In the genomic region with DNA sequence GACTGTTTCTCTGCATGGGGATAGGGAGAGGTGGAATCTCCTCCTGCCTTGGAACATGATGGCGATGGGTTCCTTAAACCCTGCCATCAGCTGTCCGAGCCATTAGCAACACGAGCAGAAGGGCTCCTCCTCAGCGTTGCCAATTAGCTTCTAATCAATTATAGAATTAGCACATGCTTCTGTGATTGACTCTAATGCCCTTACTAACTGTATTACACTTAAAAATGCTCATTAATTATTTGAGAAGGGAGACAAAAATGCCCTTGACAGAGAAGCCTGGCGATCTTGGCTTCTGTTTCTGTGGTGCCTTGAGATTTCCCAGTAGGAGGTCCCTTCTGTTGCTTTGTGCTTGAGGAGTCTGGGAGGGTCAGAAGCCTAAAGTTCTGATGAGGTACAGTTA, we compare ENCODE assay signal across 21 mouse cellular contexts.
DNase-seq lines count a peak whose midpoint lies in the region; ATAC-seq and TF ChIP-seq lines count a peak whose summit lies in the region.
"Had no signal": no experiment of that assay in that cellular context is flagged by ENCODE, and none has a peak within 500 bp of the region (broad histone marks: within the 10 kb centered on the region; RNA-seq: fewer than 3 reads in every experiment).

No protein-coding gene starts in this region.

- 45% methylated on average over 5 of the region's 5 CpGs for WGBS in hindbrain, embryonic 13.5 days
- WGBS in hindbrain, embryonic 11.5 days, result 66% methylated on average over 5 of the region's 5 CpGs

- peaks cover 35% of the 10 kb centered on the region for H3K4me1 ChIP-seq in hindbrain, embryonic 13.5 days (replicated peaks)
- H3K4me1 ChIP-seq in hindbrain, embryonic 11.5 days (replicated peaks; ENCODE audit: control insufficient read depth, insufficient read depth, low read length), result 0 out of 2 replicates have a peak, but pooled peaks cover 2% of the 10 kb centered on the region
- peaks cover 4% of the 10 kb centered on the region; the same call in 1 of the 2 replicates for H3K4me1 ChIP-seq in embryonic fibroblast, embryonic 13.5 days (ENCODE audit: control insufficient read depth, insufficient read depth, low read length)
- H3K4me1 ChIP-seq: embryonic facial prominence, embryonic 12.5 days had no signal

- ATAC-seq in hindbrain, embryonic 13.5 days (ENCODE audit: low FRiP score), result no peak
- ATAC-seq in hindbrain, embryonic 11.5 days (ENCODE audit: low FRiP score), result no peak
- ATAC-seq: forebrain, embryonic 15.5 days had no signal

- no peaks in the 10 kb centered on the region for H3K27me3 ChIP-seq in hindbrain, embryonic 13.5 days
- no peaks in the 10 kb centered on the region for H3K27me3 ChIP-seq in hindbrain, embryonic 11.5 days (ENCODE audit: control insufficient read depth, insufficient read depth, low read length)
- H3K27me3 ChIP-seq: embryonic facial prominence, embryonic 12.5 days; forebrain, embryonic 15.5 days had no signal

- DNase-seq in hindbrain, embryonic 11.5 days (ENCODE audit: low spot score), result no peak
- peak; percentile 65 for DNase-seq in brain, embryonic 14.5 days (ENCODE audit: low read depth)
- DNase-seq in retina, postnatal 1 day, result peak; percentile 52
- no peak for DNase-seq in gastrocnemius, postnatal 4 days (ENCODE audit: low spot score in 2 of 2)
- DNase-seq in left cerebral cortex, adult 2 months (ENCODE audit: extremely low spot score in 1 of 2, low spot score in 2 of 2), result no peak
- DNase-seq: adrenal gland, adult 2 months; adrenal gland, postnatal 10 days; adrenal gland, postnatal 25 days; cerebellum, adult 11-12 months; cerebellum, adult 2 months; cerebellum, adult 9-10 months; cerebellum, postnatal 10 days; cerebellum, postnatal 25 days had no signal

- no peak for TF ChIP-seq POLR2A in brain, embryonic 14.5 days (IDR thresholded peaks at IDR 0.05; ENCODE audit: borderline replicate concordance, extremely low read depth, insufficient read depth, insufficient read length, poor library complexity, severe bottlenecking)
- TF ChIP-seq POLR2A in embryonic fibroblast, embryonic 13.5 days (IDR thresholded peaks at IDR 0.05; ENCODE audit: low read depth, low read length), result no peak

- H3K36me3 ChIP-seq in hindbrain, embryonic 13.5 days, result no peaks in the 10 kb centered on the region
- no peaks in the 10 kb centered on the region for H3K36me3 ChIP-seq in hindbrain, embryonic 11.5 days (ENCODE audit: control insufficient read depth, insufficient read depth, low read length)
- H3K36me3 ChIP-seq: embryonic facial prominence, embryonic 10.5 days; embryonic facial prominence, embryonic 12.5 days; forebrain, embryonic 10.5 days; forebrain, embryonic 12.5 days; forebrain, embryonic 15.5 days had no signal

- H3K27ac ChIP-seq in hindbrain, embryonic 13.5 days, result 0 out of 2 replicates have a peak overlapping the region, but pooled peaks have one; percentile 32
- no peak overlapping the region for H3K27ac ChIP-seq in hindbrain, embryonic 11.5 days (ENCODE audit: low read depth, low read length)
- peak overlapping the region; percentile 77; the same call in 1 of the 2 replicates for H3K27ac ChIP-seq in embryonic fibroblast, embryonic 13.5 days (ENCODE audit: insufficient read depth, low read length)
- H3K27ac ChIP-seq in left cerebral cortex, adult 2 months, result no peak overlapping the region
- H3K27ac ChIP-seq: embryonic facial prominence, embryonic 10.5 days; embryonic facial prominence, embryonic 12.5 days; forebrain, embryonic 10.5 days; forebrain, embryonic 12.5 days; forebrain, embryonic 15.5 days had no signal

- H3K4me2 ChIP-seq in hindbrain, embryonic 13.5 days, result no peak overlapping the region
- no peak overlapping the region for H3K4me2 ChIP-seq in hindbrain, embryonic 11.5 days (replicated peaks; ENCODE audit: low read depth, low read length)
- H3K4me2 ChIP-seq: embryonic facial prominence, embryonic 12.5 days; forebrain, embryonic 12.5 days; forebrain, embryonic 15.5 days had no signal

- H3K4me3 ChIP-seq in hindbrain, embryonic 13.5 days, result no peak overlapping the region
- H3K4me3 ChIP-seq in hindbrain, embryonic 11.5 days (ENCODE audit: low read depth, low read length), result no peak overlapping the region
- H3K4me3 ChIP-seq in embryonic fibroblast, embryonic 13.5 days (ENCODE audit: insufficient read depth, low read length), result no peak overlapping the region
- no peak overlapping the region for H3K4me3 ChIP-seq in left cerebral cortex, adult 2 months
- H3K4me3 ChIP-seq: embryonic facial prominence, embryonic 10.5 days; embryonic facial prominence, embryonic 12.5 days; erythroblast, embryonic 14.5 days; forebrain, embryonic 10.5 days; forebrain, embryonic 12.5 days; forebrain, embryonic 15.5 days had no signal

- no peak overlapping the region for H3K9ac ChIP-seq in hindbrain, embryonic 13.5 days
- H3K9ac ChIP-seq in hindbrain, embryonic 11.5 days (ENCODE audit: low read depth, low read length), result no peak overlapping the region
- H3K9ac ChIP-seq: embryonic facial prominence, embryonic 12.5 days; forebrain, embryonic 12.5 days; forebrain, embryonic 15.5 days had no signal

- TF ChIP-seq CTCF in brain, embryonic 14.5 days (IDR thresholded peaks at IDR 0.05; ENCODE audit: borderline replicate concordance, extremely low read depth, insufficient read depth, insufficient read length), result no peak
- no peak for TF ChIP-seq CTCF in embryonic fibroblast, embryonic 13.5 days (IDR thresholded peaks at IDR 0.05; ENCODE audit: borderline replicate concordance, insufficient read depth, low read length)
- no peak for TF ChIP-seq CTCF in left cerebral cortex, adult 2 months (IDR thresholded peaks at IDR 0.05)

- intact Hi-C loops in left cerebral cortex, adult 2 months (cut with DNase I), result no loop called here

- no peaks in the 10 kb centered on the region for H3K9me3 ChIP-seq in hindbrain, embryonic 13.5 days
- no peaks in the 10 kb centered on the region for H3K9me3 ChIP-seq in hindbrain, embryonic 11.5 days (ENCODE audit: control insufficient read depth, low read length)
- H3K9me3 ChIP-seq: embryonic facial prominence, embryonic 10.5 days; embryonic facial prominence, embryonic 12.5 days; forebrain, embryonic 12.5 days had no signal

Comparison
In these comparisons a context has a peak if more than half of its experiments do, and no peak if none do; other contexts are left out.
1. H3K27ac ChIP-seq: peak in hindbrain, embryonic 13.5 days (single experiment) and embryonic fibroblast, embryonic 13.5 days (single experiment); none in hindbrain, embryonic 11.5 days (single experiment) and left cerebral cortex, adult 2 months (single experiment).
2. DNase-seq: peak in brain, embryonic 14.5 days (single experiment) and retina, postnatal 1 day (single experiment); none in hindbrain, embryonic 11.5 days (single experiment), gastrocnemius, postnatal 4 days (0 of 2) and left cerebral cortex, adult 2 months (0 of 2).